Mouse (Mus musculus): ENCODE data around the gene Fbxl21.

The Fbxl21 gene

DNA sequence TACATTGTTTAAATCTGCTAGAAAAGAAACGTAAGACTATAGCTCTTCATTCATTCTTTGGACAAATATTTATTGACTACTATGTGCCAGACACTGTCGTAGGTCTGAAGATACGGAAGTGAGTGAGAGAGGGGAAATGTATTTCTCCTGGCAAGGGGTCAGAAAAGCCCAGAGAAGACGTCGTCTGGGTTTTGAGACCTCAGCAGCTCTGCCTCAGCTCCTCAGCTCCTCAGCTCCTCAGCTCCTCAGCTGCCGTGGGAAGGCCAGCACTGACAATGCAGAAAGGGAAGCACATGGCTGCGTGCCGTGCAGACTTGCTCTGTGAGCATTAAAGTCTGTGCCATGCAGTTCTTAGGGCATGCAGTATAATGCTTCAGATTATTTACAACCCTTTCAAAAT lies 7.4 kb downstream of the Fbxl21 start:
- ATAC-seq (ENCODE audit: insufficient number of reproducible peaks, low FRiP score, low TSS enrichment), result no peak

DNA sequence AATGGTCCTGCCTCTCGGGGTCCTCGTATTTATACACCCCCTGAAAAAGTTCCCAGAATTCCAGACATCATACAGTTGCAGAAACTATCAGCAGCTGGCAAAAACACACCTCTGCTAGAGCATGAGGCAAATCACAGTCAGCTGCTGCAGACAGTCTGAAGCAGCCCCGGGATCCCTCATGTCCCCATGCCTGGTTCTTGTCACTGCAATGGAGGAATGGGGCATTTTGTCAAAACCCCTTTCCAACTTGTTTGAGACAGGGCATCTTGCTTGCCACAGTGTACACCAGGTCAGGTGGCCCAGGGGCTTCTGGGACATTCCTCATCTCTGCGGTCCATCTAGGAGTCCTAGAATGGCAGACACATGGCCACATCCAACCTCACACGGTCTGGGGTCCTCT lies 12.7 kb downstream of the Fbxl21 start:
- ATAC-seq (ENCODE audit: insufficient number of reproducible peaks, low FRiP score, low TSS enrichment), result no peak

DNA sequence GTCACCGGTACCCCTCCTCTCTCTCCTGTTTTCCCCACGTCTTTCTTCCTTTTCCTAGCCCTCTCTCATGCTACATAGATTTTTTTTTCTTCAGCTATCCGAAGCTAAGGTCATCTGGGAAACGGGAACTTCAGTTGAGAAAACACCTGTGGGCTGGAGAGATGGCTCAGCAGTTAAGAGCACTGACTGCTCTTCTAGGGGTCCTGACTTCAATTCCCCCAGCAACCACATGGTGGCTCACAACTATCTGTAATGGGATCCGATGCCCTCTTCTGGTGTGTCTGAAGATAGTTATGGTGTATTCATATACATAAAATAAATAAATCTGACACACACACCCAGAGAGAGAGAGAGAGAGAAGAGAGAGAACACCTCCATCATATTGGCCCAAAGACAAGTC lies 13.3 kb downstream of the Fbxl21 start:
- no peak for ATAC-seq (ENCODE audit: insufficient number of reproducible peaks, low FRiP score, low TSS enrichment)

DNA sequence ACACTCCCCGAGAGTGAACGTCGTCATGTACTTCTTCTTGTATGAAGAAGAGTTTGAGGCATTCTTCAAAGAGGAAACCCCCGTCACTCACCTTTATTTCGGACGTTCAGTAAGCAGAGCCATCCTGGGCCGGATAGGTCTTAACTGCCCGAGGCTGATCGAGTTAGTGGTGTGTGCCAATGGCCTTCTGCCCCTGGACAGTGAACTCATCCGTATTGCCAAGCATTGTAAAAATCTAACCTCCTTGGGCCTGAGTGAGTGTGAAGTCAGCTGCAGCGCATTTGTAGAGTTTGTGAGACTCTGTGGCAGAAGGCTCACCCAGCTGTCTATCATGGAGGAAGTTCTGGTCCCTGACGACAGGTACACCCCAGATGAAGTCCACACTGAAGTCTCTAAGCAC lies 14.8 kb downstream of the Fbxl21 start:
- no peak for ATAC-seq (ENCODE audit: insufficient number of reproducible peaks, low FRiP score, low TSS enrichment)

DNA sequence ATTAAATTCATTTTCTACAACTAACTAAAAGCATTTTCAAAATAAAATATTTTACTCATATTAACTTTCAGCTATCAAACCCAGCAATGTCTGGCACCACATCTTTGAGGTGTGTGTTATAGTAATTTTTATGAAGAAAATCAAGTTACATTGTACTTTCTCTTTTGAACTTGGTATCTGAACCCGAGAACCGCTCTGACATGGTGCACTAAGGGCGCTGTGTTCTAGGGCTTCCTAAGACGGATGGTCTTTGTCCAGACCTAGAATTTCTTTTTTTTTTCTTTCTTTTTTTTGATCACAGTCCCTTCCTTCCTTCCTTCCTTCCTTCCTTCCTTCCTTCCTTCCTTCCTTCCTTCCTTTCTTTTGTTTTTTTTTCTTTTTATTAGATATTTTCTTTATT lies 17.6 kb downstream of the Fbxl21 start:
- no peak for ATAC-seq (ENCODE audit: insufficient number of reproducible peaks, low FRiP score, low TSS enrichment)

DNA sequence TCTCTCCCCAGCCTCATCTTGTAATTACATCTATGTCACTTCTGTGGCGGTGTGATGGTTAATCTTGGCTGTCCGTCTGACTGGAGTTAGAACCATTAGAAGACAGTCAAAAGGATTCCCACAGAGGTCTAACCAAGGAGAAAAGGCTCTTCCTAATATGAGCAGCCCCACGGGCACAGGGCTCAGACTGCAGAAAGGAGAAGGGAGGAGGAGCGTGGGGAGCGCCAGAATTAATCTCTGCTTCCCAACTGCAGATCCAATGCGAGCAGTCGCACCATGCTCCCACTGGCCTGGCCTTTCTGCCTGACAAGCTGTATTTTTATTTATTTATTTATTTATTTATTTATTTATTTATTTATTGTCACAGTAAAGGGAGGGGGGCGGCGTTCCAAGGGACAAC lies 21.5 kb downstream of the Fbxl21 start:
- ATAC-seq (ENCODE audit: insufficient number of reproducible peaks, low FRiP score, low TSS enrichment), result no peak

DNA sequence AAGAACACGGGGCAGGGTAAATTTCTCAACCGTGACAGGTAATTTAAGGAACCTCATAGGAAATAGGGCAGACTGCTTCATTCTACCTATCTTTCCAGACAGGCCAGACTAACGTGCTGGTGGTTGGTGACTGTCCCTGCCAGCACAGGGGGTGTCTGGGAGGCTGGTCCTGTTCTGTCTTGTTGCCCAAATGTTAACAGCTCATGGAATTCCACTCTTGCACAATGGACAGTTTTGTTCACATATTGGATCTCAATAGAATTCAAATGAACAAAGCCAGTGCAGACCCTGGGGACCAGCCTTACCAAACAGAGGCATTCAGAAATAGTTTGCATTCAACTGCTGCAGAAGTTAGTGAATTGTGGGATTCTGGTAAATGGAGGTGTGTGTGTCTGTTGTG lies 22.7 kb downstream of the Fbxl21 start:
- no peak for ATAC-seq (ENCODE audit: insufficient number of reproducible peaks, low FRiP score, low TSS enrichment)

DNA sequence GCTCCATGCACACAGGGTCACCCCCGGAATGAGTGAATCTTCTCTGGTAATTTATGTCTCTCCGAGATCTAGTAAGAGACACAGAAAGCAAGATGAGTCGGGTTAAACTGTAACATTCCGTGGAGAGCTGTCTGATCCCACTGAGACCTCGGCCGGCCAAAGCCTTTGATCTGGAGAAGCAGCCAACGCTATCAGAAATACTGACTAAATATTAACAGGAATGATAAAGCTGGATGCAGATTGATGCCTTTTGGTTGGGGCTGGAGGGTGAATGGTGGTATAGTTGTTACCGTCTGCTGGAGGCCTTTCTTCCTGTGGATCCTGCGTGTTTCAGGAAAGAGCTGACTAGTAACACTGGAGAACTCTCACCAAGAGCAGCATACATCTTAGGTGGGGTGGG lies 26.1 kb downstream of the Fbxl21 start, which contains the start of gene Lect2:
Lect2 (minus strand) TSS at position 102 of the 400 bp plus-strand sequence.
- ATAC-seq (ENCODE audit: insufficient number of reproducible peaks, low FRiP score, low TSS enrichment), result no peak

DNA sequence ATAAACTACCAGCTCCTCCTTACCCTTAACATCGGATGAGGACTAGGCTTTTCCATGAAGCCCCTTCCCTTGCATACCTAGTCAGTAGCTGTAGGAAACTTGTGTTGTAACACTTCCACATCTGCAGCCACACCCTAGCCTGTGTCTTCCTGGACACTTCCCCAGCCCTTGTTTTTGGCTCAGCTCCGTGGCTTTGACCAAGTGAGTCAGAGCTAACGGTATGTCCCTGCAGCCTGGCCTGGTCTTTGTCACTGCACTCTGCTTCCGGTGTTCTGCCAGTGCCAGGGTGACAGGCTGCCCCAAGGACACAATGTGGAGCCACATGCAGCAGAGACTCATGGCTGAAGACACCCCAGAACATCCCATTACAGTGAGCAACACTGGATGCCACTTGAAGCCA lies 27.1 kb downstream of the Fbxl21 start:
- no peak for ATAC-seq (ENCODE audit: insufficient number of reproducible peaks, low FRiP score, low TSS enrichment)

DNA sequence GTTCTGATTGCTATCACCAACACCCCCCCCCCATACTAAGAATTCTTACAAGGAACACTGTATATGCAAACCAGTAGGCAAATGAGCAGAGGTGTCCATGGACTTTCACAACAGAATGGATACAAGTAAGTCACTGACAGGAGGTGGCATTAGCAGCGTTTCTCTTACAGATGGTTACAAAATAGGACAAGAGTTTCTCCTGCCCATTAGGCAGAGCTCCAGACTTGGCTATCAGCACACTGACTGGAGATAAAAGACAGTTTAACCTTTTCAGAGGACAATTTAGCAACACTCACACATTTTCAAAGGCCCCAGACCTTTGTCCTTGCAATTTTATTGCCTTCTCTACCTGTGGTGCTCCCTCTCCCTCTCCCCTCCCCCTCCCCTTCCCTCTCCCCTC lies 28.3 kb downstream of the Fbxl21 start:
- no peak for ATAC-seq (ENCODE audit: insufficient number of reproducible peaks, low FRiP score, low TSS enrichment)

DNA sequence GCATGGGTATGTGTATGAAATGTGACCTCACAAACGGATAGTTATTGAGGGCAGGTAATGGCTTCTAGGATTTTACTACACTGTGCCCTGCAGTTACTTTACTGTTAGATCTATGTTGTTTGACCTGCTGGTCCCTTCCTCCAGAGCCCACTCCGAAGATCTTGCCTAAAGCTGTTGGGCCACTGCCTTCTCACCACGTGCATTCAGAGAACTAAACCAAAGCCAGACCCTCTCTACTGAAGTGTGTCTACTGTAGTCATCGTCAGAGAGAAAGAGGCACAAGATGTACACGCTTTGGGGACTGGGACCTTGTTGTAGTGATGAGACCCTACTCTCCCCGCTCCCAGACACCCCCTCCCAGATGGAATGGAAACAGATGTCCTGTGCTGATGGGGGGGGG lies 29.4 kb downstream of the Fbxl21 start:
- ATAC-seq (ENCODE audit: insufficient number of reproducible peaks, low FRiP score, low TSS enrichment), result no peak

DNA sequence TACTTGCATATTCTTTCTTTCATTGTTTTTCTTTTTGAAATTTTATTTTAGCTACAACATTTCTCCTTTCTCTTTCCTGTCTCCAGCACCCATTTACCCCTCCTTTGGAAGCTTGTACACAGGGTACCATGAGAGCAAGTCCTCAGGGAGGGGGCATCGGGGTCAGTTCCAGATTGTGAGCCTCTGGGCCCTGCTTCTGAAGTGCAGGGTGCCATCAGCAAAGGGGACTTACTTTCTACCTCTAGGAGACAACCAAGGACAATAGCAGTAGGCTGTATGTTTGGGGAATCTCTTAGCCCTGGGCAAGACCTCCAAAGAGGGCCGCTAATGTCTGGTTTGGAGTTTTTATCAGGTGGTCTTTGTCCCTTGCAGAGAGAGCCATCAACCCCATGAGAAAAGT lies 31.7 kb downstream of the Fbxl21 start:
- ATAC-seq (ENCODE audit: insufficient number of reproducible peaks, low FRiP score, low TSS enrichment), result no peak

DNA sequence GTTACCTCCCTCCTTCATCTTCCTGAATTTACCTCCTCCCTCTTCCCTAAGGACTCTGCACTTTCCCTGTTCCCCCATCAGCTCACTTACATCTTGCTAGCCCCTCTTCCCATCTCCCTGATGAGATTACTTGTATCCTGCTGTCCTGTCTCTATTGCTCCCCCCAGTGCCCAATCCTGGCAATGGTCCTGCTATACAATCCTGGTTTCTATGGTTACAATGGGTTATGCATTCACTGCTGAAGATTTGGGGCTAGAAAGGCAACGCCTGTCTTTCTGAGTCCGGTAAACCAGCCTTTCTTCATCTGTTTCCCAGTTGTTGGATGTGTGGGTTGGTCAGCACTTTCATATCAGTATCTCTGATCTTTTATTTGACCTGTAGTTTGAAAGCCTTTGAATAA lies 32.1 kb downstream of the Fbxl21 start:
- no peak for ATAC-seq (ENCODE audit: insufficient number of reproducible peaks, low FRiP score, low TSS enrichment)

DNA sequence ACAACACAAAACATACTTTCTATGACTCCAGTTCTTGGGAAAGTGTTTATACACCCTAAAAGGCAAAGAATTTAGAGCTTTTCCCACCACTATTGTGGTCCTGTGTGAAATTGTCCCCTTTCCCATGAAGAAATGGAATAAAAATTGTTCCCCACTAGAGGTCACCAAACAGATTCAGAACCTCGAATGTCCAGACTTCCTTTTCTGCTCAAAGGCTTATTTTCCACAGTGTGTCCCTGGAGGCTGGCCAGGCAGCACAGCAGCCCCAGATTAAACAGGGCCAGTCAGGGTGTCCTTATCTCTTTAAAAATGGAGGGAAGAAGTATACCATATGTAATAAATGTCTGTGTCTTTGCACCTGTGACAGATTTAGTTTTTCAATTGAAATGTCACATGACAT lies 33.7 kb downstream of the Fbxl21 start:
- no peak for ATAC-seq (ENCODE audit: insufficient number of reproducible peaks, low FRiP score, low TSS enrichment)

DNA sequence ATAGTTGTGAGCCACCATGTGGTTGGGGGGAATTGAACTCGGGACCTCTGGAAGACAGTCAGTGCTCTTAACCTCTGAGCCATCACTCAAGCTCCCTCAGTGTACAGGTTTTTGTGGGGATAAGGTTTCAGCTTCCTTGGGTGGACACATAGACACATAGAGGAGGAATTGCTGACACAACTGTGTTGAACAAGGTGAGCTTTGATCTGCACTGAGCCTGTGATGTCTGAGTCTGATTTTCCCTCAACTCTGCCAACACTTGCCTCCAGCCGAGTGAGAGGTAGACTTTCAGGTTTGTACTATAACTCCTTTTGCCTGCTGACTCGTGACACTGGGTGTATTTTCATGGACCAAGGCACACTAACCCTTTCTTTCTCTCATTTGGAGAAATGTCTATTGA lies 34.4 kb downstream of the Fbxl21 start:
- no peak for ATAC-seq (ENCODE audit: insufficient number of reproducible peaks, low FRiP score, low TSS enrichment)

DNA sequence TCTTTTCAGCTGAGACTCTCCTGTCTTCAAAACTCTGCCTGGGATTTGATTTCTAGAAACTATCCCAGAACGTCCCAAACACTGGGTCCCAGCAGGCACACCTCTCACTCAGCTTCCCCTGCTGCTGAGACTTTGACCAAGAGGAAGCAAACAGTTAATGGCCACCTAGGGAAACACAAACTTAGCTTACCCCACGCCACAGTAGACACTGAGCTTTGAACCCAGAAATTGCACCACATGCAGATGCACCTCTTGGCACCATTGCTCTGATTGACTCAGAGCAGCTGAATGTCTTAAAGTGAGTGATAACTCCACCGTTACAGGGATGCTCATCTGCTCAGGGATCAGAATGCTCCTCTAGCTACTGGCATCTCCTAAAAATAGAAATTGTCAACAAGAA lies 36.5 kb downstream of the Fbxl21 start:
- ATAC-seq (ENCODE audit: insufficient number of reproducible peaks, low FRiP score, low TSS enrichment), result no peak

DNA sequence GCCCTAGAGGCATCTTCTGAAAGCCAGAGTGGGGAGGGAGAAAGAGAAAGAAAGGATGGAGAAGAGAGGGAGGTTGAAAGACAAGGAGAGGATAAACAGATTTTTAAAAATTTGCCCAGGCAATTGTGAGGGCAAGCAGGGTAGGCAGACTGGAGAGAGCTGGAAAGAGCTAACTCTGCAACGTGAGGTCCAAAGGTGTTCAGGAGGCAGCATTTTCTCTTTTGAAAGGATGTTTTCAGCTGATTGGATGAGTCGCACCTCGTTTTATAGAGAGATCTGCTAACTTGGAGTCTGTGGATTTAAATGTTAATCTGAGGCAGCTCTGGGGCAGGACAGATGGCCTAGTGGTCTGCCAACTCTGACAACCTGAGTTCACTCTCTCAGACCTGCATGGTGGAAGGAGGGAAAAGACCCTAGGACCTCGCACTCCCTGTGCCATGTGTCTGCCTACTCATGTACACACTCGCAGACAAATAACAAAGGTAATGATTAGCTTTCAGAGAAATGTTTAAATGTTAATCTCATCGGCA lies 37.6 kb downstream of the Fbxl21 start:
- ATAC-seq (ENCODE audit: insufficient number of reproducible peaks, low FRiP score, low TSS enrichment), result no peak

DNA sequence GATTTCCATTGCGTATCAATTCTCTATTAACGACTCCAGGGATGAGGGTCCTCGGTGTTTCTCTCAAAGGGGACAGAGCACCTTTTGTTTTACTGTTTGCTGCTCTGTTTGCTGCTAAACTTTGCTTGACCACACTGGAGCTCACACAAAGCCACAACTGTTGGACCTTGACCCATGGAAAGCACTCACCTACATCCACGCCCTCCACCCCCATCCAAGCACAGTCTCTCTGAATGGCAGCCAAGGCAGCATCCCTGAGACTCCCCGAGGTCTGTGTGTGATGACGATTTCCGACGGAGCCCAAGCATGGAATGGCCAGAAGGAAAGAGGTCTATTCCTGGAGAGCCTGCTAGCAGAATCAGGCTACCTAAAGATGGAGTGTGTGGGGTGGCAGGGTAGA lies 38.9 kb downstream of the Fbxl21 start:
- ATAC-seq (ENCODE audit: insufficient number of reproducible peaks, low FRiP score, low TSS enrichment), result no peak

DNA sequence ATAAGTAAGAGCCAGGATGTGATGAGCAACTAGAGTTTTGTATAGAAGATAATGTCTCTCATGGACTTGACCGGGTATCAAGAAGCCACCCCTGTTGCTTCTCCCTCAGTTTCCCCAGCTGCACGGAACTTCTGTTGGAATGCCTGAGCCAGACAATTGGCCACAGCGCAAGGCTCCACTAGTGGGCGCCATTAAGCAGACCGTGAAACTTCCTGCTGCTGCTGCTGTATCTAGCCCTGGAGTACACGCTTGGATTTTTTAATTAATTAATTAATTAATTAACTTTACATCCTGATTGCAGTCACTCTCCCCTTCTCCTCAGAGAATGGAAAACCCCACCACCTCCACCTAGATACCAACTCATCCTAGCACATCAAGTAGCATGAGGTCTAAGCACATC lies 40.8 kb downstream of the Fbxl21 start:
- no peak for ATAC-seq (ENCODE audit: insufficient number of reproducible peaks, low FRiP score, low TSS enrichment)

DNA sequence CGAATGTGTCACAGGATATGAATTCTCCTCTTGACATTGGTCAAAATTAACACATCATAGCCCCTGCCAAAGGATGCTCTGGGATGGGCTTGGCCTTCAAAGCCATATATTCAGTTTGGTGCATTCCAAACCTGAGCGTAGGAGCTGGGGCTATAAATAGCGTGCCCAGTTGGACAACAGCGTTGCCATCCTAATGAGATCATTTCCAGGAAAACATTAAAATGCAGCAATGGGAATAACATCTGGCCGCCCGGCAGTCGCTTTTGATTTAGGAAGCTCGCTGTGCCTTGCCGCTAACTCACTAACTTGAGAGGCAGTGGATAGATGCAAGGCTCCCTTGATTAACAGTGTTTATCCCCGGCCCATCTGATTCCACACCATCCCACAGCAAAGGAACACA lies 44.1 kb downstream of the Fbxl21 start:
- no peak for ATAC-seq (ENCODE audit: insufficient number of reproducible peaks, low FRiP score, low TSS enrichment)

DNA sequence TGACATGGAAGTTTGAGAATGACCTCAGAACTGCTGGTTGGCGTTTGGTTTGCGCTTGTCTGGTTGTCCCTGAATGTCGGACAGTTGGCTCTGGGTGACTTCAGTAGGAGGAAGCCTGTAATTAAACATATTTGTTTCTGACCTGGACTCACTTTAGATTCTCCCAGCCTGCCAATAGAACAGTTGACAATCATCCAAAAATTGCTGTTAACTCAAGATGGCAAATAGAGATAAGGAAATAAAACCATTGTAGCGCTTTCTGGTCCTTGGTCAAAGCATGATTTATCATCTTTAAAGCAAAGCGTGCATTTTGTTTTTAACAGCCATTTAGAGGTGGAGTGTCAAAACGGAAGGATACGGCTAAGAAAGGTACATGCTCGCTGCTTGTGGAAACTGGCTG lies 49.4 kb downstream of the Fbxl21 start:
- ATAC-seq (ENCODE audit: insufficient number of reproducible peaks, low FRiP score, low TSS enrichment), result no peak

DNA sequence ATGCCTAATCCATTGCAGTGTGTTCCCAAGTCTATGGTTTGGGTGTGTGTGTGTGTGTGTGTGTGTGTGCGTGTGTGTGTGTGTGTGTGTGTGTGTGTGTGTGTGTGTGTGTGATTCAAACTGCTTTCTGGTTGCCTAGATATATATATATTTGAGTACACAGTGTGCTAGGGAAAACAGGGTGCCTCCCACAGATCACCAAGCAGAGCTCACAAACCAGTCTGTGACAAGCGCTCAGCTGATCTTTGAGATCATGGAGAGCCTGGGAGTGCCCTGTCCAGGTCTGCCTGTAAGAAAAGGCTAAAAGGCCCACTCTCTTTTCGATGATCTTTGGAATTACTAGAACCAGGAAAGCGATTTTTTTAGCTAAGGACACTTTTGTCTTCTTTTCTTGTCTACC lies 52.8 kb downstream of the Fbxl21 start:
- no peak for ATAC-seq (ENCODE audit: insufficient number of reproducible peaks, low FRiP score, low TSS enrichment)

DNA sequence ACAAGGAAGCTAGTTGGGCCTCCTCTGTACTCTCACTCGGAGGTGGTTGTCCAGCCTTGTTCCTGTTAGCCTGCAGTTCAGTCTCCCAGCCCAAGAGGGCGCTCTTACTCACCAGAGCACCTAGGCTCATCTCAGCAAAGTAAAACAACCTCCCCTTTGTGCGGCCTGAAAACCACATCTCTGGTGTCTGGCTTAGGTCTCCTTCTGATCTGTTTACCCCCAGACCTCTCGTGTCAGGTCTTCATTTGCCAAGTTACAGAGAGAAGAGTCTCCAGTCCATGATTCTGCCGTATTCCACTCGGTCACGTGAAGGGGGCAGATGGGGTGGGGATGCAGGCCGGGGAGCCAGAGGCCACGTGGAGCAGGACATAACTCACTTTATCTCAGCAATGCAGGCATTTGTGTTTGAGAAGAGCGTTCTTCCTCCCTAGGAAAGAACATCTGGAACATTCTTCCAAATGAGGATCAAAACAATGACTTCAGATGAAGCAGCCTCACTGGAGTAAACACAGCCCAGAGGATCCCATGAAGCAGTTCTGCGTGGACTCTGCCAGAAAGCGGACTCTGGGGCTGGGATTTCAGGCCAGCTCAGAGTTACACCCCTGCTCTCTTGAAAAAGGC lies 53.5 kb downstream of the Fbxl21 start:
- ATAC-seq (ENCODE audit: insufficient number of reproducible peaks, low FRiP score, low TSS enrichment), result no peak

All from cerebellum, adult (tissue).